Mouse (Mus musculus): ENCODE results near the gene Ccl22.

Ccl22 gene

GRCm38 (mm10) chr8:94778895-94779533 is 33.6 kb downstream of the Ccl22 start:
- no peak for DNase-seq (ENCODE audit: low spot score)

DNA sequence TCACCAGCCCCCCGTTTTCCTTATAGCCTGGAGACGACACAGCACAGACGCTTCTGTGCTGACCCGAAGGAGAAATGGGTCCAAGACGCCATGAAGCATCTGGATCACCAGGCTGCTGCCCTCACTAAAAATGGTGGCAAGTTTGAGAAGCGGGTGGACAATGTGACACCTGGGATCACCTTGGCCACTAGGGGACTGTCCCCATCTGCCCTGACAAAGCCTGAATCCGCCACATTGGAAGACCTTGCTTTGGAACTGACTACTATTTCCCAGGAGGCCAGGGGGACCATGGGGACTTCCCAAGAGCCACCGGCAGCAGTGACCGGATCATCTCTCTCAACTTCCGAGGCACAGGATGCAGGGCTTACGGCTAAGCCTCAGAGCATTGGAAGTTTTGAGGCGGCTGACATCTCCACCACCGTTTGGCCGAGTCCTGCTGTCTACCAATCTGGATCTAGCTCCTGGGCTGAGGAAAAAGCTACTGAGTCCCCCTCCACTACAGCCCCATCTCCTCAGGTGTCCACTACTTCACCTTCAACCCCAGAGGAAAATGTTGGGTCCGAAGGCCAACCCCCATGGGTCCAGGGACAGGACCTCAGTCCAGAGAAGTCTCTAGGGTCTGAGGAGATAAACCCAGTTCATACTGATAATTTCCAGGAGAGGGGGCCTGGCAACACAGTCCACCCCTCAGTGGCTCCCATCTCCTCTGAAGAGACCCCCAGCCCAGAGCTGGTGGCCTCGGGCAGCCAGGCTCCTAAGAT is 34.3 kb downstream of the Ccl22 start:
- DNase-seq (ENCODE audit: low spot score): no peak

- no peak for DNase-seq (ENCODE audit: low spot score)
Measured at GRCm38 (mm10) chr8:94780491-94781154, 35.2 kb downstream of the Ccl22 start.

GRCm38 (mm10) chr8:94781155-94781837 is 35.9 kb downstream of the Ccl22 start:
- no peak for DNase-seq (ENCODE audit: low spot score)

DNA sequence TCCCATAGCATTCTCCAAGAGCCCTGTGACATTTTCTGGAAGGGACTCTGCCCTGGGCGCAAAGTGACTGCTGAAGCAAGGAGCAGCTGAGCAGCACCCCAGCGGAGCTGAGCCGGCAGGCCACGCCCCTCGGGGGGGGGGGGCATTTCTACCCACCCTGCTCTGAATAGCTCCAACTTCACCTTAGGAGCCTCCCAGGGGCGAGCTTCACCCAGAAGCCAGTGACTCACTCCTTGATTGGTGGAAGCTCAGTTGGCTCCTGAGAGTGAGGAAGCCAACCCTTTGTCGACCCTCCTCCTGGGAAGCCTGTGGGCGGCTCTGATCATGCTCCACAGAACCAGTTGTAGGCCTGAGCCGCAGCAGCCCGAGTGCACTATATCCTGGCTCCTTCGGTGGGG is 36.4 kb downstream of the Ccl22 start:
- no peak for DNase-seq (ENCODE audit: low spot score)

- no peak for DNase-seq (ENCODE audit: low spot score)
Measured at GRCm38 (mm10) chr8:94783890-94784289, 38.5 kb downstream of the Ccl22 start.

DNA sequence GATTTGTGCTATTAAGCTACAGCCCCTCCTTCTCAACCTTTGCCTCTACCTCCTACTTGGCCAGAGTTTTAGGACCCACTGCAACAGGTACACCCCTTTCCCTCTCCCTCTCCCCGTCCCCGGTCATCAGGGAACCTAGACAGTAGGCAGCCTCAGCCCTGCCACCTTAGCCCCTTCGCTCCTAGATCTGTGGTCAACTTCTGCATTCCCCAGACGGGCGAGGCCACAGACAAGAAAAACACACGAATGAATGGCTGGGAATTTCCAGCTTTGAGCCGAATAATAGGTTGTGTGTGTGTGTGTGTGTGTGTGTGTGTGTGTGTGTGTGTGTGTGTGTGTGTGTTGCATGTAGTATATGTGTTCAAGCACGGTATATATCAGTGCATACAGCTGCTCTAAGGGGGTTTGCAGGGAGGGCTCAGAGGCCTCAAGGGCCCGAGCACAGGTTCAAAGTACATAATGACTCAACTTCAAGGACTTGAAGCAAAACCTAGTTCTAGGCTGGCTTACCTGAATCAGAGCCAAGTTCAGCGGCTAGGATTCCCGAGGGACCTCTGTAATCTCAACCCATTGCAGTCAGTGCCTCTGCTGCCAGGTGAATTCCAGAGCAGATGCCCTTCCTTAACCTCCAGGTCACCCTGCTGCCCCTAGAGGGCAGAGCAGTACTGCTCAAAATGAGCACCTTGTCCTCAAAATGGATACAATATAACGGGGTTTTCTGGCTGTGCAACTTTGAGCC is 40.0 kb downstream of the Ccl22 start:
- peak; percentile 38 for DNase-seq (ENCODE audit: low spot score)

GRCm38 (mm10) chr8:94785995-94786595 is 40.7 kb downstream of the Ccl22 start:
- no peak for DNase-seq (ENCODE audit: low spot score)

DNA sequence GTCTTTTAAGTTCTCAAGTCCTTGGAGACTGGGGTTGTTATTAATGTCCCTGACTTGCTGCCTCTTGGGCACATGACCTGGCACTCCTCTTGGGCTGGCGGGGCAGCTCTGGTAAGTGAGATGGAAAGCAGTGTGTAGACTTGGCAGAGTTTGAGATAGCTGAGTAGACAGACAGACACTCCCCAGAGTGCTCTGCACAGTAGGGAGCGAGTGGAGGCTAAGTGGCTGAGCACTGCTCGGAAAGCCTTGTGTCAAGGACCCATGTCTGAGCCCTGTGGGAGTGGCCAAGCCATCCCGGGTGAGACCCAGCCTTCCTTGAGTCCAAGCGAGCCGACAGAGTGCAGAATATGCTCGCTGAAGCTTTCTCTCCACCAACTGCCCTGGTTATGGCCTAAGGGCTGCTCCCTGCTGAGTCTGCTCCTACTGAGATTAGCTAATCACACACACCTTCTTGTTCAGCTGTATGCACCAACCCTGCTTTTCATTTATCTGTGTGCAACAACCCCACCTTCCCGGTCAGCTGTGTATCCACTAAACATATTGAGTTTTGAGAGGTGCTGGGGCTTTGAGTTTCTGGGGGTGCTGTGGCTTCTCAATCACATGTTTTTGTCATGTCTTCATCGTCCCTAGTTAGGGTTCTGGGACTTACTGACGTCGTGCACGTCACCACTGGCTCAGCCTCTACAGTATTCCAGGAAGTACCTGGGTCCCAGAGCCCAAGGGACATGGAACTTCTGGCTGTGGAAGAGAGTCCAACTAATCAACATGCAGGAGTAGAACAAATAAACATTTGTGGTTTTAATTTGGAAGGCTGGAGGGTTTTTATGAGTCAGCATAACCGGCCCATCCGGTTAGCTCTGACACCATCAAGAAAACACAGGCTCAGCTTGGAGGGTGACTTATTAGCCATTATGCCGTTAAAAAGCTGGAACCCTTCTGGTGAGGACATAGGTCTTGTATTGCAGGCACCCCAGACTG is 42.4 kb downstream of the Ccl22 start:
- no peak for DNase-seq (ENCODE audit: low spot score)

GRCm38 (mm10) chr8:94789256-94789955 is 44.0 kb downstream of the Ccl22 start:
- DNase-seq (ENCODE audit: low spot score): no peak

DNA sequence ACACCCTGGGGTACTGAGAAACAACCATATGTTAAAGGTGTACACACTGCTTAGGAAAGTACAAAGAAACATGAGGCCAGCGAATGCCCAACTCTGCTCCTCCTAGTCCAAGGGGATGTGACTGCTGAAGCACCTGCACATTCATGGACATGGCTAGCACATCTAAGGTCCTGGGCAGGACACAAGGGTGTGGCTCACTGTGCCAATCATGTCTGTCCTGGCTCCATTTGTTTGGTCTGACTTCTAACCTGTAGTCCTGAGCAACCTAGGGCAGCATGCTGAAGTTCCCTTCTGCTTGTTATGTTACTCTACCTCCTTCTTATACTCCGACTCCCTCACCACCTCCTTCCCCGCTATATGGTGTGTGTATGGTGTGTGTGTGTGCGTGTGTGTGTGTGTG is 49.0 kb downstream of the Ccl22 start:
- no peak for DNase-seq (ENCODE audit: low spot score)

GRCm38 (mm10) chr8:94794782-94795181 is 49.4 kb downstream of the Ccl22 start:
- DNase-seq (ENCODE audit: low spot score): no peak

- DNase-seq (ENCODE audit: low spot score): no peak
Measured at GRCm38 (mm10) chr8:94800278-94800968, 55.0 kb downstream of the Ccl22 start.

Data from T-cell, adult 2 months (primary cell).